Mouse (Mus musculus) olfactory bulb, adult 2 months (tissue): ENCODE measurements around the gene Dpp6. TPM values are rescaled to one million over a fixed set of nuclear protein-coding genes. Genes with fewer than 3 reads are reported as not detected.

Experiments used
- H3K27ac ChIP-seq: fragments of 200-500 bp; 2 replicates; pipeline ENCODE4 v1.5.1; 2012; ENCODE audit warnings: low read depth, low read length; ENCODE audit not compliant: insufficient read depth
- H3K4me1 ChIP-seq: fragments of 200-500 bp; 2 replicates; pipeline ENCODE4 v1.6.1; 2012; ENCODE audit warnings: low read length; ENCODE audit not compliant: control insufficient read depth, insufficient read depth
- H3K4me3 ChIP-seq: fragments of 200-500 bp; 2 replicates; pipeline ENCODE4 v1.5.1; 2012; ENCODE audit warnings: mild to moderate bottlenecking, low read depth, low read length, moderate library complexity; ENCODE audit not compliant: insufficient read depth
- CTCF ChIP-seq: fragments of 200-500 bp; IDR thresholded peaks from 2 replicates; pipeline ENCODE4 v1.5.1; 2012; ENCODE audit warnings: low read depth, mild to moderate bottlenecking, low read length, moderate library complexity; ENCODE audit not compliant: insufficient read depth
- POLR2A ChIP-seq: fragments of 200-500 bp; IDR thresholded peaks from 2 replicates; pipeline ENCODE4 v1.6.1; 2012; ENCODE audit warnings: mild to moderate bottlenecking, low read depth, low read length, moderate library complexity; ENCODE audit not compliant: insufficient read depth
- WGBS: fragments of 180-500 bp; shearing (Covaris S2); methylation state at CpG from one replicate; pipeline ENCODE4 v1.1.7; 2018; 5-methylcytosine and 5-hydroxymethylcytosine counted together
- polyA plus RNA-seq: library from polyadenylated mRNA; stranded (reverse); fragments of >200 nt; gene quantifications from 2 replicates; pipeline ENCODE4 v1.2.4, GENCODE M21; 2012; ENCODE audit warnings: low replicate concordance; ENCODE audit not compliant: missing spikeins, insufficient read depth, insufficient read length

Dpp6 gene
- polyA plus RNA-seq, 1 experiment: not detected

GRCm38 (mm10) chr5:27343626-27344025, 526.6 kb downstream of the Dpp6 start:
- peaks cover 7% of the 10 kb centered on the region for H3K4me1 ChIP-seq
- TF ChIP-seq CTCF: no peak
- no peak for TF ChIP-seq POLR2A
- WGBS: 69% methylated on average over 1 of the region's 1 CpGs
- no peak overlapping the region for H3K27ac ChIP-seq
- H3K4me3 ChIP-seq: no peak overlapping the region

DNA sequence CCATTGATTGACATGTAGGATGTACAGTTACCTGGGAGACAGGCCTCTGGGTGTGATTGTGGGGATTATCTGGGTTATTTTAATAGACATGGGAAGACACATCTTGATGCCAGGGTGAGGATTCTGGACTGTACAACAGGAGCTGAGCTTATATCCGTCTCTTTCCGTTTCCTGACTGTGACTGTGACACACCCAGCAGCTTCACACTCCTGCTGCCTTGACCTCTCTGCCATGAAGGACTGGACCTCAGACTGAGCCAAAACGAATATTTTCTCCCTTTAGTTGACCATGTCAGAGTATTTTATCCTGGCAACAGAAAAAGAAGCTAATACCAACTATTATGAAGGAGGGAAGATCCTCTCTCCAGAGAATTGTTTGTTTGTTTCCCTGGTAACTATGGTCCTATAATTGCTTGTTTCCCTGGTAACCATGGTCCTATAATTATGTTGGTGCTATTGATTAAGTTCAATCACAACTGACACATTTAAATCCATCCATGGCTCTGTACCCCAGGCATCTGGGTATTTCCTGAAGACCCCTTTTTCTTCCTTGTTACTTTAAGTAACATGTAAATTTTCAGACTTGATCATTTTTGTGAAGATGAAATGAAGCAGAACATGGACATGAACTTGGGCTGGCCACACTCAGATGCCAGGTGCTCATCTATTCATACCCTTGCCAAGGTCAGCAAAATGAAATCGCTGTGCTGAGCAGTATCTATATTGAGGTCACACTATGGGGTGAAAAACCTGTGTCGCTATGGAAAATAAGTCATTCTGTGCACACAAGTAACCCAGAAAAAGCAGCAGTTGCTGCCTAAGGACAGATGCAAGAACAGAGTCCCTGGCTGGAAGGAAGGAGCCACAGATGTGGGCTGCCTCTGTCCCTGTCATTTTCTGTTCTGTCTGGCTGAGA, 531.4 kb downstream of the Dpp6 start:
- Histone ChIP-seq H3K4me3 (no peak overlapping the region), H3K4me1 (peaks cover 4% of the 10 kb centered on the region), H3K27ac (peak overlapping the region; percentile 61; the same call in 1 of the 2 replicates)
- no peak for TF ChIP-seq CTCF
- TF ChIP-seq POLR2A: no peak
- 34% methylated on average over 5 of the region's 5 CpGs for WGBS

- no peak overlapping the region for H3K4me3 ChIP-seq
- 57% methylated on average over 3 of the region's 3 CpGs for WGBS
- no peak for TF ChIP-seq CTCF
- TF ChIP-seq POLR2A: no peak
- no peaks in the 10 kb centered on the region for H3K4me1 ChIP-seq
- no peak overlapping the region for H3K27ac ChIP-seq
These were observed 540.6 kb downstream of the Dpp6 start for GRCm38 (mm10) chr5:27357630-27358029.

DNA sequence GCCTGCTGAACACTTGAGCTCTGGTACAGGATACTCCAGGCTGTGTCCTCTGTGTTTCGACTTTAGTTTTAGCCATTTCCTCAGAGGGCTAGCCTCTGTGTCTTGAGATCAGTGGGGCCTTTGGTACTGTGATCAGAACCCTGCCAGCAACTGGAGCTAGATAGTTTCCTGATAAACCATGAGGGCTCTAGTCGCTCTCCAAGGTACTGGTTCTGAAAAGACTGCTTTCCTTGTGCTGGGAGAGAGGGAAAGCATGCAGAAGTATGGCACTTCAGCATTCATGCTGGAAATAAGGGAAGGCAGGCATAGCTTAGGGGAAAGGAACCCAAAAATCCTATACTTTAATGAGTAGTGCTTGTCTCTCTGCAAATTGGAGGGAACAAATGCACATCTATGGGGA, 548.9 kb downstream of the Dpp6 start:
- Histone ChIP-seq H3K4me1 (0 out of 2 replicates have a peak, but pooled peaks cover 2% of the 10 kb centered on the region), H3K4me3 (no peak overlapping the region), H3K27ac (no peak overlapping the region)
- 87% methylated on average over 2 of the region's 2 CpGs for WGBS
- TF ChIP-seq POLR2A (no peak), CTCF (no peak)

- Histone ChIP-seq H3K4me1 (peaks cover 12% of the 10 kb centered on the region), H3K4me3 (no peak overlapping the region), H3K27ac (no peak overlapping the region)
- TF ChIP-seq POLR2A (no peak), CTCF (no peak)
- WGBS: 72% methylated on average over 3 of the region's 3 CpGs
These were observed 553.8 kb downstream of the Dpp6 start for GRCm38 (mm10) chr5:27370814-27371213.

DNA sequence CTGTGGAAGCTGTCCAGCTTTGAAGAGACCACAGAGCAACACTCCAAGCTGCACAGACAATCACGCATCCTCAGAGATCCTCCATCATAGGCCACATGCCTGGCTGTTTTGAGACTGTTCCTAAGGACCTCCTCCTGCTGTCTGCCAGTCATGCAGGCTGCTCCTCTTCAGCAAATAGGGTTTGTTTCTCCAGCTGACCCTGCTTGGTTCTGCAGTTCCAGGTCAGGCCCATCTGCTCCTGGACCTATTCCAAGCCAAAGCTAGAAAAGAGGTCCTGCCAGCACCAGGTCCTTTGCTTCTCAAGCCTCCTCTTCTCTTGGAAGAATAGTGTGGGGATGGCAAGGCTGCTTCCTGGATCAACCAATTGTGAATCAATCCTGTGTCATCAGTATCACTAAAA, 556.9 kb downstream of the Dpp6 start:
- H3K27ac ChIP-seq: no peak overlapping the region
- peaks cover 15% of the 10 kb centered on the region for H3K4me1 ChIP-seq
- H3K4me3 ChIP-seq: no peak overlapping the region
- no peak for TF ChIP-seq POLR2A
- no peak for TF ChIP-seq CTCF
- 91% methylated on average over 1 of the region's 1 CpGs for WGBS

- Histone ChIP-seq H3K4me1 (peaks cover 13% of the 10 kb centered on the region), H3K4me3 (no peak overlapping the region), H3K27ac (0 out of 2 replicates have a peak overlapping the region, but pooled peaks have one; percentile 12)
- WGBS: 57% methylated on average over 3 of the region's 3 CpGs
- no peak for TF ChIP-seq POLR2A
- TF ChIP-seq CTCF: no peak
These were observed 558.8 kb downstream of the Dpp6 start for GRCm38 (mm10) chr5:27375841-27376240.

DNA sequence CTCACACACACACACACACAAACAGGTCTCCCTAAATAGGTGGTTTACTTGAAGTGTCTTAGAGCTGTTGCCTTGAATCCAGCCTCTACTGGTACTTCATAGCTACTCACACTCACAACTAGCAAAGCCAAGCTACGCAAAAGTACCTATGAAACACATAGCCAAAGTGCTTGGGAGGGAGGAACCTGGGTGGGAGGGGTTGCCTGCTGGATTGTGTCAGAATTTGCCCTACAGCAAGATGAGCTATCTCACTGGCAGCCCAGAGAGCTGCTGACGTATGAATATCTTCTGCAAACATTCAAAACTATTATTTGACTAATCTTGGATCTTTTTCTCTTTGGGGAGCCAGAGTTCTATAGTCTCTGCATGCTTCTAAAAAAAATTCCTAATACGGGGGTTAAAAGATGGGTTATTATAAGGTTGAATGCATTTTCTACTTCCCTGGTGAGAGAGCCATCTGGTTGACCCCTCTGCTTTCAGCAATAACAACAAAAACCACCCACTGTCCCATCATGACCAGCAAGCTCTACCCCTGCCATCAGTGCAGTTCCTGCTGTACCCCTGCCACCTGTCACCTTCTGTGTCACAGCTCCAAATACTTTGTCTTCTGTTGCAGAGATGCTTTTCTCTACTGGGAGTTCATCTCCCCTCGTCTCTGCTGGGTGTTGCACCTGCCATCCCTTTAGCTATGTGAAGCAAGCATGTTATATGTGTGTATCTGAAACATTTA, 563.8 kb downstream of the Dpp6 start:
- Histone ChIP-seq H3K27ac (no peak overlapping the region), H3K4me1 (peaks cover 2% of the 10 kb centered on the region), H3K4me3 (no peak overlapping the region)
- TF ChIP-seq CTCF (no peak), POLR2A (no peak)
- 69% methylated on average over 4 of the region's 4 CpGs for WGBS

DNA sequence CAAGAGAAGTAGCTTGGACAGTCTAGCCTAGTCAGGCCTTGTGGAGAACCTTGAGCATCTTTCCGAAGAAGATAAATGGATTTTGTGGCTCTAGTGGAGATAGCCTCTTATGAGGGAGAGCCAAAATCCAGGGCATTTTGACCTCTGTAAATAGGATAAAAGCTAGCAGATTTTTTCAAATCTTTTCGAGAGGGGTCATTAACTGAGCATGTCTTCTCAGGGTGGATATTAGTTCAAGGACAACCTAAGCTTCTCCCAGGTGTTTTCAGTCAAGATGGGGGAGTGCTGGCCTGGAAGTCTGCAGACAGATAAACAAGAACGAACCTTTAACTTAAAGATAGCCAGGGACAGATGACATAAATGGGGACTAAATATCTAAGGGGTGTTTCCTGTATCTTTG, 581.4 kb downstream of the Dpp6 start:
- TF ChIP-seq POLR2A (no peak), CTCF (no peak)
- 83% methylated on average over 3 of the region's 3 CpGs for WGBS
- H3K4me3 ChIP-seq: no peak overlapping the region
- peaks cover 5% of the 10 kb centered on the region; the same call in 1 of the 2 replicates for H3K4me1 ChIP-seq
- no peak overlapping the region for H3K27ac ChIP-seq
